Mouse (Mus musculus) neural tube, embryonic 14.5 days (tissue): Measurements from ENCODE around the gene Gusb. TPM values are rescaled to one million over a fixed set of nuclear protein-coding genes. Genes with fewer than 3 reads are reported as not detected.

Experiments
- ATAC-seq: fragments of 200-750 bp; cut with Nextera tagmentation; 2 replicates; pipeline ENCODE4 v1.8.0; 2017; ENCODE audit warnings: low read depth, mild to moderate bottlenecking, moderate TSS enrichment, moderate library complexity
- H3K27ac ChIP-seq: fragments of 300-500 bp; sonication (generic); 2 replicates; pipeline ENCODE4 v1.5.1; 2014; ENCODE audit warnings: low read depth, mild to moderate bottlenecking, control low read depth, low read length, moderate library complexity, mixed read lengths
- H3K27me3 ChIP-seq: fragments of 300-500 bp; sonication (generic); 2 replicates; pipeline ENCODE4 v1.6.1; 2014; ENCODE audit warnings: low read length; ENCODE audit not compliant: control insufficient read depth, insufficient read depth
- H3K36me3 ChIP-seq: fragments of 300-500 bp; sonication (generic); 2 replicates; pipeline ENCODE4 v1.6.1; 2014; ENCODE audit warnings: low read length, mixed read lengths; ENCODE audit not compliant: control insufficient read depth, insufficient read depth
- H3K4me1 ChIP-seq: fragments of 300-500 bp; sonication (generic); 2 replicates; pipeline ENCODE4 v1.6.1; 2014; ENCODE audit warnings: low read length; ENCODE audit not compliant: control insufficient read depth, insufficient read depth
- H3K4me2 ChIP-seq: fragments of 300-500 bp; sonication (generic); 2 replicates; pipeline ENCODE4 v1.6.1; 2014; ENCODE audit warnings: mild to moderate bottlenecking, low read depth, low read length, control low read depth
- H3K4me3 ChIP-seq: fragments of 300-500 bp; sonication (generic); 2 replicates; pipeline ENCODE4 v1.5.1; 2014; ENCODE audit warnings: low read depth, low read length, control low read depth, mixed read lengths
- H3K9ac ChIP-seq: fragments of 300-500 bp; sonication (generic); replicated peaks from 2 replicates; pipeline ENCODE4 v1.6.1; 2014; ENCODE audit warnings: low read depth, mild to moderate bottlenecking, control low read depth, low read length, mixed read lengths
- H3K9me3 ChIP-seq: fragments of 300-500 bp; sonication (generic); 2 replicates; pipeline ENCODE4 v1.6.1; 2016; ENCODE audit warnings: low read length; ENCODE audit not compliant: control insufficient read depth
- WGBS: fragments of 180-500 bp; shearing (Covaris S2); extraction: QIAGEN DNeasy Blood & Tissue Kit; methylation state at CpG from one replicate; pipeline ENCODE4 v1.1.7; 2014; 5-methylcytosine and 5-hydroxymethylcytosine counted together
- polyA plus RNA-seq: library from polyadenylated mRNA; unstranded; fragments of >200 nt; fragmentation: Nextera tagmentation; extraction: Ambion mirVana; gene quantifications from 2 replicates; pipeline ENCODE4 v1.2.1, GENCODE M21; 2014

The Gusb gene
- polyA plus RNA-seq, 1 experiment from 2014 or later: 32.7 TPM

DNA sequence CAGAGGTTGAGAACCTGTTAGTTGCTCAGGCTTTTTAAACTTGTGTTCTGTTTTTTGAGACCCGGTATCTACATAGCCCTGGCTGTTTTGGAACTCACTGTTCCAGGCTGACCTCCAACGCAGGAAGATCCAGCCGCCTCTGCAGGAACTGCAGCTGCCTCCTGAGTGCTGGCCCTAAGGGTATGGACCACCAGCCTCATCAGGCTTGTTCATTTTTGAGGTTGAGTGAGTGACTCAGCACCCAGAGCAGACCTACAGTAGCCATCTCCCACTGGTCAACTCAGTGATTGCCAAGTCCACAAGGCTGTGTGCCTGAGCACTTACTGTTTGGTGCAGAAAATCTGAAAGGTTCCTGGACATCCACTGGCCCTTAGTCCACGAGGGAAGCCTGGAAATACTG is 31.4 kb downstream of the Gusb start:
- no peaks in the 10 kb centered on the region for H3K4me1 ChIP-seq
- no peak for ATAC-seq
- H3K4me3 ChIP-seq: no peak overlapping the region
- no peaks in the 10 kb centered on the region for H3K27me3 ChIP-seq
- H3K9ac ChIP-seq: no peak overlapping the region
- no peak overlapping the region for H3K27ac ChIP-seq
- 91% methylated on average over 4 of the region's 4 CpGs for WGBS
- no peak overlapping the region for H3K4me2 ChIP-seq
- no peaks in the 10 kb centered on the region for H3K36me3 ChIP-seq
- H3K9me3 ChIP-seq: no peaks in the 10 kb centered on the region

DNA sequence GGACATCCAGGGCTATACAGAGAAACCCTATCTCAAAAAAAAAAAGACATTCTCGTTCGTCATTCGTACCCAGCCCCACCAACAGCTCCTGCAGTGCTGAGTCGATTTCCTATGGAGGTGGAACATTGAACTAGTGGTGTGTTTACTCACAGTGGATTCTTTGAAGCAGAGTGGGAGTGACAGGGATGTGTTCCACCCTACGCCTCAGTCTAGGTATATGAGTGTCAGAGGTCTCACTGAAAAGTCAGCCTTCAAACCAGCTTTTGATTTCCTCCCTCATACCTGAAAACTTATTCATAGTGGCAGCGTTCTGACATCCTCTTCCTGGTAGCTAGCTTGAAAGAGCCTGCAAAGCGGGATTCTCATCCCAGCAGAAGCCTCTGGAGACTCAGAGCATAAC is 34.4 kb downstream of the Gusb start:
- Histone ChIP-seq H3K9me3 (no peaks in the 10 kb centered on the region), H3K36me3 (no peaks in the 10 kb centered on the region), H3K4me3 (no peak overlapping the region), H3K4me1 (no peaks in the 10 kb centered on the region), H3K27me3 (no peaks in the 10 kb centered on the region), H3K9ac (no peak overlapping the region), H3K27ac (no peak overlapping the region), H3K4me2 (no peak overlapping the region)
- no peak for ATAC-seq
- 84% methylated on average over 7 of the region's 7 CpGs for WGBS

DNA sequence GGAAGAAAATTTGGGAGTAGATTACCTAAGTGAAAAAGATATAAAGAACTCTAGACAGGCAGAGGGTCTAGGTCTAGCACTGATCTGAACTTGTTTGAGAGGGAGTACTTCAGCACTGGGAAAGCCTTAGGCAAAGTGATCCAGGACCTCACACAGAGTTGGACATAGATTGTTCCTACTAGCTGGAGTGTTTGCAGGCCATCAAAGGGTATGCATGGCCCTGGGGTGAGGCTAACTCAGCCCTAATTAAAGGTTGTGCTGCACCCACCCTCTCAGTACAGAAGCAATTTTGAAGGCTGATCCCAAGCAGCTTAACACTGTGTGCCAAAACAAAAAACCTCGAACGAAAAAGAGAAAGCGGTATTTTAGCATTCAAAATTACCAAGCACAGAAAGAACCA is 36.4 kb downstream of the Gusb start:
- Histone ChIP-seq H3K27ac (no peak overlapping the region), H3K27me3 (no peaks in the 10 kb centered on the region), H3K4me2 (no peak overlapping the region), H3K4me3 (no peak overlapping the region), H3K9ac (no peak overlapping the region), H3K36me3 (no peaks in the 10 kb centered on the region), H3K4me1 (no peaks in the 10 kb centered on the region), H3K9me3 (no peaks in the 10 kb centered on the region)
- 95% methylated on average over 3 of the region's 3 CpGs for WGBS
- ATAC-seq: no peak

DNA sequence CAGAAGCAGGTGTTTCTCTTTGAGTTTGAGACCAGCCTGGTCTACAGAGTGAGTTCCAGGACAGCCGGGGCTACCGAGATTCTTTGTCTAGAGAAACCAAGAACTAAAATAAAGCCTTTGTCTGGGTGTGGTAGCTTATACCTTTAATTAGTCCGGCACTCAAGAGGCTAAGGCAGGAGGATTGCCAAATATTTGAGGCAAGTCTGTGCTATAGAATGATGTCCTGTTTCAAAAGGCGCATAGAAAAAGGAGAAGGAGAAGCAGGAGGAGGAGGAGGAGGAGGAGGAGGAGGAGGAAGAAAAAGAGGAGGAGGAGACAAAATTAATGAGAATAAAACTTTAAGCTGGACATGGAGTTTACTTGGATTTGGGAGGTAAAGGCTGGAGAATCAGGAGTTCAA is 39.6 kb downstream of the Gusb start:
- no peaks in the 10 kb centered on the region for H3K36me3 ChIP-seq
- H3K4me3 ChIP-seq: no peak overlapping the region
- ATAC-seq: no peak
- H3K9me3 ChIP-seq: no peaks in the 10 kb centered on the region
- no peaks in the 10 kb centered on the region for H3K27me3 ChIP-seq
- WGBS: 88% methylated on average over 4 of the region's 4 CpGs
- H3K4me1 ChIP-seq: no peaks in the 10 kb centered on the region
- H3K9ac ChIP-seq: no peak overlapping the region
- no peak overlapping the region for H3K4me2 ChIP-seq
- H3K27ac ChIP-seq: no peak overlapping the region

DNA sequence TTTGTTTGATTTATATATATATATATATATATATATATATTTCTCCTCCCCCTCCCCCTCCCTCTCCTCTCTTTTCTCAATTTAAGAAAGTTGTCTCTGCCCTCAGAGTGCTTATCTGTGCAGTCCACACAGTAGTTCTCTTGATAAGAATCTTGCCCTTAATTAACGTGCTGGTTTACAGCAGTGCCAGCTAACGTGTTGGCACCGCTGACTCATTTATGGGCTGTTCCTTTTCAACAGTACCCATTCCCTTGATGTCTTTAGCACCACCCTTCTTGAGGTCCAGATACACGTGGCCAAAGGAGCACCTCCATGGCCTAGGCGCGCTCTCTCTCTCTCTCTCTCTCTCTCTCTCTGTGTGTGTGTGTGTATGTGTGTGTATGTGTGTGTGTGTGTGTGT is 47.1 kb downstream of the Gusb start:
- Histone ChIP-seq H3K4me1 (no peaks in the 10 kb centered on the region), H3K27ac (no peak overlapping the region), H3K9ac (no peak overlapping the region), H3K27me3 (no peaks in the 10 kb centered on the region), H3K4me2 (no peak overlapping the region), H3K4me3 (no peak overlapping the region), H3K36me3 (no peaks in the 10 kb centered on the region), H3K9me3 (no peaks in the 10 kb centered on the region)
- no peak for ATAC-seq
- 91% methylated on average over 6 of the region's 6 CpGs for WGBS

DNA sequence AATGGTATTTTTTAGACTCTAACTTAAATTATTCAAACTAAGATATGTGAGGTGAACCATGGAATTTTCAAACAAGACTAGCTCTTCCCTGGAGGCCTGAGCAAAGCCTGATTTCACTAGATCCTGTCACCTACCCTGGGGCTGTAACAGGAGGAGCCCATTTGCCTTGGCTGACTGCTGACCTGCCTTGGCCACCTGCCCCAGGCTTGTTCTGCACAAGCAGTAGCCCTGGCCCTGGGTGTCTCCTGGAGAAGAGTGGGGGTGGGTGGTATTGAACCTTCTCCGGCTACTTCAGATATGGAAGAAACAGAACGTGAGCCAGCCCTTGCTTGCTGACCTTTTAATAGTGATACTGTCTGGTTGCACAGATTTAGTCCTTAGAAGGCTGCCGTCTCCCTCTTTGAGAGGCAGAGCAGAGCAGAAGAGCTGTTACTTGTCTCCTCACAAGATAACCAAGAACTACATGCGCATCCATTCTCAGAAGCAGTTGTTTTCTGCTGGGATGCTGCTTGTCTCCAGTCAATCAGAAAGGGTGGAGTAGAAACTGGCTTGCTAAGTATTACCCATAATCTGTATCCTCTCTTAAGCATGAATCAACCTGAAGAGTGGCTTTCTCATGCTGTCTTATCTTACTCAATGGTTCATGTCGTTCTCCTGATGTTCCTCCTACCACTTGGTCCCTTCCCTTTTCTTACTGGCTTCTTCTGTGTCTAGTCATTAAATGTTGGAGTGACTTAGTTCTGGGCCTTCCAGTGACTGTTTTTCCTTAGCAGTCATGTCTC is 48.2 kb downstream of the Gusb start:
- 88% methylated on average over 5 of the region's 5 CpGs for WGBS
- no peaks in the 10 kb centered on the region for H3K4me1 ChIP-seq
- no peak for ATAC-seq
- H3K4me2 ChIP-seq: no peak overlapping the region
- H3K36me3 ChIP-seq: no peaks in the 10 kb centered on the region
- H3K4me3 ChIP-seq: no peak overlapping the region
- no peaks in the 10 kb centered on the region for H3K9me3 ChIP-seq
- no peak overlapping the region for H3K27ac ChIP-seq
- H3K9ac ChIP-seq: no peak overlapping the region
- H3K27me3 ChIP-seq: no peaks in the 10 kb centered on the region

DNA sequence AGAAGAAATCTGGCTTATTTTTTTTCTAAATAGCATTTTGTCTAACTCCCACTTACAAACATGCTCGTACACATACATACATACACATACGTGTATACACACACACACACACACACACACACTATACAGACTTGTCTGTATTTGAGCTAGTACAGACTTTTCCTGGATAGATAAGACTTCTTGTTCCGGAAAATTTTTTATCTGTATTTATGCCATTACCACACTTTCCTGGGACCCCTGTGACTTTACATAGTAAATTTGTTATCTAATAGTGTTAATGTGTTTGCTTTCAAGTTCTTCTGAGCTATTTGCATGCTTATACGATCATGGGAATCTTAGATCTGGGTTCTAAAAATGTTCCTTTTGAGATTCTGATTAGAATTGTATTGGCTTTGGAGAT is 50.7 kb downstream of the Gusb start:
- no peak overlapping the region for H3K9ac ChIP-seq
- ATAC-seq: no peak
- H3K4me3 ChIP-seq: no peak overlapping the region
- no peak overlapping the region for H3K4me2 ChIP-seq
- H3K27ac ChIP-seq: no peak overlapping the region
- H3K27me3 ChIP-seq: no peaks in the 10 kb centered on the region
- WGBS: 94% methylated on average over 4 of the region's 4 CpGs
- no peaks in the 10 kb centered on the region for H3K36me3 ChIP-seq
- no peaks in the 10 kb centered on the region for H3K9me3 ChIP-seq
- no peaks in the 10 kb centered on the region for H3K4me1 ChIP-seq

DNA sequence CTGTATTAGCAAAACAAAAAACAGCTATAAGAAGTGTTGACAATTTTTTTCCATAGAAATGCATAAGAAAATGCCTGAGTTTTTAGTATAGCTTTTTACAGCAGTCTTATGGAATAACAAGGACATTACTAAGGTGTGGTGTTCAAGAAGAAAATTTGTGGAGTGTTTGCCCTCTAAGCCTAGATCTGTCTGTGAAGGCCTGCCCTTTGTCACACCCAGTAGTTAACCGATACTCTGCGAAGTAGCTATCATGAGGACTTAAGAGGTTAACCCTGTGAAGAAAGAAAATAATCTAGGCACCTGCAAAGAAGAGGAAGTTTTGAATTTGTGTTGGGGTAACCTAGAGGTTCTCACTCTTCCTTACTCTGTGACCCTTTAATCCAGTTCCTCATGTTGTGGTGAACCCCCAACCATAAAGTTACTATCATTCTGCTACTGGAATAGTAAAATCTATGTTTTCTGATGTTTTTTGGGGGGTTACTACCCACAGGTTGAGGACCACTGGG is 55.3 kb downstream of the Gusb start:
- Histone ChIP-seq H3K9me3 (no peaks in the 10 kb centered on the region), H3K9ac (no peak overlapping the region), H3K27ac (no peak overlapping the region), H3K4me1 (peaks cover 4% of the 10 kb centered on the region; the same call in 1 of the 2 replicates), H3K27me3 (no peaks in the 10 kb centered on the region), H3K4me2 (no peak overlapping the region), H3K4me3 (no peak overlapping the region), H3K36me3 (0 out of 2 replicates have a peak, but pooled peaks cover 3% of the 10 kb centered on the region)
- no peak for ATAC-seq
- 97% methylated on average over 2 of the region's 2 CpGs for WGBS

DNA sequence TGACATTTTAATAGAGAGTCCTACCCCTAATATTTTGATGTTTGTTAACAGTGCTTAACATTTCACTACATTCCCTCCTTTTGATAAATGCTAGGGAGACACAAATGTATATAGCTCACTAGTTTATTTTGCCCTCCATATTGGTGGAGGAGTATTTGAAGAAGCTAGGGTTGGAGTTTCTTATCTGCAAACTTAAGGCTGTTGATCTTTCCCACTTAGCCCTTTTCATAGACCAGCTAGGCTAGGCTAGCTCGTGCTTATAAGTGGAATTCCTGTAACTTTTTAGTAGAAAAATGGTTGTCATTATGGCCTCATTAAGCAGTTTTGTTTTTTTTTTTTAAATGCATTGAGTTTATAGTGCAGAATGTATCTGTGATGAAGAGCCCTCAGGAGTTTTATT is 59.4 kb downstream of the Gusb start:
- Histone ChIP-seq H3K4me1 (peaks cover 5% of the 10 kb centered on the region; the same call in 1 of the 2 replicates), H3K27ac (no peak overlapping the region), H3K36me3 (0 out of 2 replicates have a peak, but pooled peaks cover 3% of the 10 kb centered on the region), H3K27me3 (no peaks in the 10 kb centered on the region), H3K4me2 (no peak overlapping the region), H3K9ac (no peak overlapping the region), H3K9me3 (no peaks in the 10 kb centered on the region), H3K4me3 (no peak overlapping the region)
- no peak for ATAC-seq
- 87% methylated on average over 1 of the region's 1 CpGs for WGBS
